Mouse (Mus musculus): Measurements from ENCODE around the gene Lcn9.

DNA sequence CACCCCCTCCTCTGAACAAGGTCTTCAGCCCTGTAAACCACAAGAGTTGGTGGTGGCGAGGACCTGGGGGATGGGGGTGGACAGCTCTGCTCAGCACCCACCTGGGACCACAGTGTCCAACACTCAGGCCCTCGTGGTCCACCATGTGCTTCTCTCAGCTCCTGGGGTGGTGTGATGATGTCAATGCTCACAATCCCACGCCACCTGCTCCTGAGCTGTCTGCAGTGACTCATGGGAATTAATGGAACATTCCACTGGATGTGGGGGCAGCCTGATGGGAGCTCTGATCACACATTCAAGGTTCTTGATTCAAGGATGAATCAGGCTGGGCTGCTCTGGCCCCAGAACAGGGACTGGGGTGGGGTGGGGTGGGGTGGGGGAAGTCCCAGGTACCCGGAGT, 19.2 kb downstream of the Lcn9 start:
- no peak for TF ChIP-seq GATA1 (IDR thresholded peaks at IDR 0.05; ENCODE audit: low read length)
- TF ChIP-seq TAL1 (IDR thresholded peaks at IDR 0.05; ENCODE audit: low read length), result no peak

Measured in erythroblast, embryonic 14.5 days (primary cell).